Mouse (Mus musculus): ENCODE data around the gene 1110032A03Rik. TPM values are rescaled to one million over a fixed set of nuclear protein-coding genes. Genes with fewer than 3 reads are reported as not detected.

The 1110032A03Rik gene
- polyA plus RNA-seq, 1 experiment from 2014 or later: 35.6 TPM

DNA sequence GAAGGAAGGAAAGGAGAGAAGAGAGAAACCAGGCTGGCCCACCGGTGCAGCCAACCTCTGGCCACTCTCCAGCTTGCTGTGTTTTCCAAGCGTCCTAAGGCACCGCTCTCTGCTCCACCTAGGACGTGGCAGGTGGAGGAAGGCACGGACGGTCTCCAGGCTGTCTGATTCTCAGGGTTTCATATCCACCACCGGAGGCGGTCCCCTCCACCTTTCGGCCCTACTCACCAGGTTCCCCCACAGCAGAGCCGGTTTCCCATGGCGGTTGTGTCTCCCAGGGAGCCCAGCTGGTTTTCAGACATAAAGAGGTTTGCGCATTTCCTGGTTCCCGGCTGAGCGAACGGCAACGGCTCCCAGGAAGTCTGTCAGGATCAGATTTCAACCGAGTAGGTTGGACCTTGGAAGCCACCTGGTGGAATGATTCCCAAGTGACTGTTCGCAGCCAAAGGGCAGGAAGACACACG, 29.1 kb downstream of the 1110032A03Rik start, which contains the start of gene 2310030G06Rik:
TSS of gene 2310030G06Rik (minus strand) at position 323 of the 464 bp plus-strand sequence.
- no peaks in the 10 kb centered on the region for H3K9me3 ChIP-seq
- peak within 1 kb of the TSS; percentile 63 for H3K4me2 ChIP-seq
- peaks cover 14% of the 10 kb centered on the region for H3K27me3 ChIP-seq
- peak within 1 kb of the TSS; percentile 43 for H3K4me3 ChIP-seq
- peaks cover 10% of the 10 kb centered on the region for H3K4me1 ChIP-seq
- 2% methylated on average over 19 of the region's 19 CpGs for WGBS
- H3K27ac ChIP-seq: peak within 1 kb of the TSS; percentile 83
- peak; percentile 64 for ATAC-seq (ENCODE audit: insufficient number of reproducible peaks, insufficient read depth, low FRiP score, low TSS enrichment, low read depth)
- H3K36me3 ChIP-seq: no peaks in the 10 kb centered on the region
- peak within 1 kb of the TSS; percentile 68 for H3K9ac ChIP-seq

DNA sequence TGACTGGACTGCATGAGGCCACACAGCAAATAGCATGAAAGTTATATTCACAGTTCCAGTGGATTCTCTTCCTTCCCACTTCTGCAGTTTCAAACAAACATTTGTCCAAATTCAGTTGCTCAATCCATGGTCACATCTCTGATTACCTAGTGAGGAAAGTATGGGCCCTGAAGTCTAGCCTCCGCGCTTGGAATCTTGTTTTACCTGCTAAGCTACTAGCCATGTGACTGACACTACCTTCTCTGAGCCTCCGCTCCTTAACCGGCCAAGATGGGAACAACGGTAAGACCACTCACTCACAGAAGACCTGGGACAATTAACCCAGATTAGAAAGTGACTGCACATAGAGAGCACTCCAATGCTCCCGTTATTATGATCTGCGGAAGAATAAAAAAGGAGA, 29.5 kb downstream of the 1110032A03Rik start:
- Histone ChIP-seq H3K9me3 (no peaks in the 10 kb centered on the region), H3K4me2 (peak overlapping the region; percentile 63), H3K4me3 (peak overlapping the region; percentile 43), H3K9ac (peak overlapping the region; percentile 68), H3K4me1 (peaks cover 10% of the 10 kb centered on the region), H3K27ac (peak overlapping the region; percentile 83), H3K36me3 (no peaks in the 10 kb centered on the region), H3K27me3 (peaks cover 14% of the 10 kb centered on the region)
- WGBS: 13% methylated on average over 7 of the region's 7 CpGs
- no peak for ATAC-seq (ENCODE audit: insufficient number of reproducible peaks, insufficient read depth, low FRiP score, low TSS enrichment, low read depth)

DNA sequence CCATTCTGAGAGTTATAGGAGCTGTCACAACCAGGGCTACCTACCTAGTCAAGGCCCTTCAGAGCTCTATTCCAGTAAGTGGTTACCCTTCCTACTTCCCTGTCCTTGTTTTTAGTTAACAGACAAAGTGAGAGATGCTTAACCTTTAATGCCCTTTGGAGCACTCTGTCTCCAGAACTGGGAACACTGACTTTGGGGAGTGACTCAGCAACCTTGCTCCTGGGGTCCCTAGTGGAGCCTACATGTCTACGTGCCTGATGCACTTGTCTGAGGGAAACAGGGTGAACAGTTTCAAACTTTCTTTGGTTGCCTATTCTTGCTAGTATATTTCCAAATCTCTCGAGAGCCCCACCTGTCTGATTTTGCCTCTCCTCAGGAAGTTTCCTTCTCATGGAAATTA, 32.6 kb downstream of the 1110032A03Rik start:
- ATAC-seq (ENCODE audit: insufficient number of reproducible peaks, insufficient read depth, low FRiP score, low TSS enrichment, low read depth): no peak
- H3K36me3 ChIP-seq: no peaks in the 10 kb centered on the region
- WGBS: 83% methylated on average over 2 of the region's 2 CpGs
- peaks cover 14% of the 10 kb centered on the region for H3K27me3 ChIP-seq
- H3K4me3 ChIP-seq: no peak overlapping the region
- H3K27ac ChIP-seq: no peak overlapping the region
- no peak overlapping the region for H3K4me2 ChIP-seq
- H3K9me3 ChIP-seq: no peaks in the 10 kb centered on the region
- no peak overlapping the region for H3K9ac ChIP-seq
- H3K4me1 ChIP-seq: peaks cover 20% of the 10 kb centered on the region

DNA sequence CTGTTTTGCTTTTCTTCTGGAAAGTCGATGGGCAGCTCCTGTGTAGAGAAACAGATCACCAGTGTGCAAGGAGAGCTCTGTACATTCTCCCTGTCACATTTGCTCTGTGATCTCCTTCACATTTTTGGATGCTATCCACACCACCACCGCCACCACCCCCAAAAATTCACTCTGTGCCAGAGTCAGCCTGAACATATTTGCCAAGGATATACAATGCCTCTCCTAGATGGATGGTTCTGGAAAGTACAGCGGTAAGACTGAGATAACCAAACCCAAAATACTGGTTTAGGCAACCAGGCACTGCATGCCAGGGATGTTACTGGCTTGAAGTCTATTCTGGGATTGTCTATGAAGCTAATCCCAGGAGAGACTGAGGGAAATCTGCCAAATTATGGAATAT, 33.1 kb downstream of the 1110032A03Rik start:
- no peak overlapping the region for H3K27ac ChIP-seq
- H3K36me3 ChIP-seq: no peaks in the 10 kb centered on the region
- peaks cover 20% of the 10 kb centered on the region for H3K4me1 ChIP-seq
- H3K4me3 ChIP-seq: no peak overlapping the region
- no peak overlapping the region for H3K9ac ChIP-seq
- H3K9me3 ChIP-seq: no peaks in the 10 kb centered on the region
- no peak for ATAC-seq (ENCODE audit: insufficient number of reproducible peaks, insufficient read depth, low FRiP score, low TSS enrichment, low read depth)
- no peak overlapping the region for H3K4me2 ChIP-seq
- peaks cover 14% of the 10 kb centered on the region for H3K27me3 ChIP-seq
- WGBS: 84% methylated on average over 3 of the region's 3 CpGs

DNA sequence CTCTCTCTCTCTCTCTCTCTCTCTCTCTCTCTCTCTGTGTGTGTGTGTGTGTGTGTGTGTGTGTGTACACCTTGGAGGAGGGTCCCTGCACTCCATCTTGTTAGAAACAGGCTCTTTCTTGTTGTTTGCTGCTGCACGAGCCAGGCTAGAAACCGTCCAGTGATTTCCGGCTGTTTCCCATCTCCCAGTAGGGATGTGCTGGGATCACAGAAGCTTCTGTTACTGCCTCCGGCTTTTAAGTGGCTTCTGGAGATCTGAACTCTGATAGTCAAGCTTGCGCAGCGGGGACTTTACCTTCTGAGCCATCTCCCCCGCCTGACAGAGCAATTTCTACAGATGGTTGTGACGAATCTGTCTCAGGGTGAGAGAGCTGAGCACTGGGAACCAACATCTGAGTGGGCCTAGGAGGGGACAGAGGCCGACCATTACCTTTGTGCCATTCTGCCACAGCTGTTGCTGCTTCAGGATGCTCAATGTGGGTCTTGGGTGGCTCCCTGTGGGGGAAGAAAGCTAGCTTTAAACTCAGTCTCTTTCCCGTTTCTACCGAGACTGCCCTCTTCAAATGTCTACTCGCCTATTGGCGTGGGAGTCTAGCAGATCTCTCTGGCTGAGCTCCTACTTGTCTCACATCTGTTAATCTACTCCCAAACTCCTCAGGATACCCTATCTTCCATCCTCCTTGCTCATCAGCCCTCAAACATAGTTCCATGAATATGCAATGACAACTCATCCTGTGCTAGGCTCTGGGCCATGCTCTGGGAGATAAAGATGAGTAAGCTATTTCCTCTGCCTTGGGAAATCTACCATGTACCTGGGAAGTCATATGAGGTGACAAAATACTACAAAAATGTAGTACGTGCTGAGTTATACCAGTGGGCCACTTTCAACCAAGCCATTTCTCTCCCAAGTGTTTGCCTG, 34.2 kb downstream of the 1110032A03Rik start:
- WGBS: 75% methylated on average over 14 of the region's 14 CpGs
- Histone ChIP-seq H3K27ac (no peak overlapping the region), H3K4me3 (no peak overlapping the region)

DNA sequence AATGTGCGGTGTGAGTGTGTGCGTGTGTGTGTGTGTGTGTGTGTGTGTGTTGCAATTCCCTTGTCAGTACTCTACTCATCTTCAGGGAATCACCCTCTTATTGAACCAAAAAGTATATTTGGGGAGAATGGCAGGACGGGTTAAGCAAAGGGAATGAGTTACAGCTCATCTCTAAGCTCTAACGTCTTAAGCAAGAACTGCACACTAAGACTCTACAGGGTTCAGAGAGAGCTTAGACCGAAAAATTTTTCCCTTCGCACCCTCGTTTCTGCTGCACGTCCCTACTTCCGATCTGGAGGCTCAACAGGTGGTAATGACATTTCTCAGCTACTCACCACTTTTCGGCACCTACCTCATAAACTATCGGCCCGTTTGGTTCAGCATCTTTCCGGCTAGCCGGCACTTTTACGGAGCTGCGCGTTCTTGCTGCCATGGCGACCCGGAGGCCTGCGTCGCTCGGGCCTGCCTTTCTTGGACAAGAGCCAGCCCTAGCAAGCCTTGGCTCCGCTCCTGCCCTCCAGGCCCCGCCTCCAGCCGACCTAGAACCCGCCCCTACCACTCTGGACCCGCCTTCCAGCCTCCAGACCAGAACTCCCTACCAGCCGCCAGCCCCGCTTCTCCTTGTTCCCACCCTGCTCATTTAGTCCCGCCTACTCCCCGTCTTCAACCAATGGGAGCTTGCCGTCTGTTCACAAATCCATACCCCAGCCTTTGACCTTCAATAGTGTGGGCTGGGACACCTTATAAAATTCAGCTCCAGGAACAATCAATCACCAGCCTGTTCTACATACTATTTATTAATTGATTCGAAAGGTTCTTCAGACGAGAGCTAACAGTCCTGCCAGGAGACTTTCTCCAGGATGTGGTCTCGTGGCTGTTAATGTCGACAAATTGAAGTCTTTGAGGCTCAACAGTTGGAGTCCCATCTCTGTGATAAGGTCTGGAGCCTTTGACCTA, 36.1 kb downstream of the 1110032A03Rik start, which contains the start of gene Dixdc1:
TSS of gene Dixdc1 (minus strand) at position 604 of the 957 bp plus-strand sequence.
- 14% methylated on average over 36 of the region's 36 CpGs for WGBS
- Histone ChIP-seq H3K4me3 (peak within 1 kb of the TSS; percentile 43), H3K27ac (0 out of 2 replicates have a peak within 1 kb of the TSS, but pooled peaks have one; percentile 4), H3K36me3 (no peaks in the 10 kb centered on the region), H3K9me3 (no peaks in the 10 kb centered on the region), H3K4me2 (peak within 1 kb of the TSS; percentile 67), H3K4me1 (peaks cover 10% of the 10 kb centered on the region), H3K9ac (peak within 1 kb of the TSS; percentile 62), H3K27me3 (no peaks in the 10 kb centered on the region)
- ATAC-seq (ENCODE audit: insufficient number of reproducible peaks, insufficient read depth, low FRiP score, low TSS enrichment, low read depth): peak; percentile 94

More for the DNA sequence above, 34.2 kb downstream of the 1110032A03Rik start:
- Histone ChIP-seq H3K27me3 (peaks cover 4% of the 10 kb centered on the region; the same call in 1 of the 2 replicates), H3K4me1 (peaks cover 14% of the 10 kb centered on the region), H3K9ac (no peak overlapping the region), H3K36me3 (no peaks in the 10 kb centered on the region), H3K9me3 (no peaks in the 10 kb centered on the region), H3K4me2 (no peak overlapping the region)
- no peak for ATAC-seq (ENCODE audit: insufficient number of reproducible peaks, insufficient read depth, low FRiP score, low TSS enrichment, low read depth)

DNA sequence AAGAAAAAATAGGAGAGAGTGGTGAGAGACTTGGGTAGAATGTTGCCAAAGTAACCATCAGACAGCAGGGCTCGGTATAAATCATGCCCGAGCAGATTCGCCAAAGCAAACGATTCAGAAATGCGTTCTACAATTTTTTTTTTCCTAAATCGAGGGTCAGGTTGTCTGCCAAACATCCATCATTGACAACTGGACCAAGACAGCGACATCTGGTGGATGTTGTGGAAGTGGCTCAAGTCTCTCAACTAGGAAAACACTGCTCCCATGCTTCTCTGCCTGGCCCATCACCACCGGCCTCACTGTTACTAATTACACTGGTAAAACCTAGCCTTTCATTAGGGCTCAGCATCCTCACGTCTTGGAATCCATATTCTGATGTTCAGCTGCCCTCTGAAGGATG, 40.3 kb downstream of the 1110032A03Rik start:
- no peaks in the 10 kb centered on the region for H3K9me3 ChIP-seq
- no peak overlapping the region for H3K9ac ChIP-seq
- H3K4me1 ChIP-seq: peaks cover 10% of the 10 kb centered on the region
- 2% methylated on average over 9 of the region's 9 CpGs for WGBS
- no peaks in the 10 kb centered on the region for H3K36me3 ChIP-seq
- no peak overlapping the region for H3K4me3 ChIP-seq
- H3K27me3 ChIP-seq: no peaks in the 10 kb centered on the region
- H3K4me2 ChIP-seq: peak overlapping the region; percentile 29; the same call in 1 of the 2 replicates
- no peak overlapping the region for H3K27ac ChIP-seq
- ATAC-seq (ENCODE audit: insufficient number of reproducible peaks, insufficient read depth, low FRiP score, low TSS enrichment, low read depth): no peak

DNA sequence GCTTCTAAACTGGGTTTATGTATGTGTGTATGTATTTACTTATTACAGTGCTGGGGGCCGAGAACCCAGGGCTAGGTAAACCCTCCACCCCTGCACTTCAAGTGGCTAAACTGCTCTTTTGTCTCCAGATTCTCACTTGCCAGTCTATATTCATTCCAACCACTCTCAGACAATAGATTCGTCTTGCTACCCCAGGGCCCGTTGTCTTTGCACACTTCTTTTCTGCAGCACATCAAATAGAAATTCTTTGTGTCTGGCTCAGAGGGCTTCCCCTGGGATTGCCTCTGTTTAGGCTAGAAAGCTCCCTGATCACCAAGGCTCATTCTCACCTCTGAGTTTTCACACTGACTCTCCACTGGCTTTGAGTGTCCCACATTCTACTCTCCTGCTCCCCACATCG, 42.8 kb downstream of the 1110032A03Rik start:
- Histone ChIP-seq H3K9me3 (no peaks in the 10 kb centered on the region), H3K4me2 (no peak overlapping the region), H3K36me3 (no peaks in the 10 kb centered on the region), H3K9ac (no peak overlapping the region), H3K4me1 (peaks cover 5% of the 10 kb centered on the region; the same call in 1 of the 2 replicates), H3K4me3 (no peak overlapping the region), H3K27ac (no peak overlapping the region), H3K27me3 (no peaks in the 10 kb centered on the region)
- no peak for ATAC-seq (ENCODE audit: insufficient number of reproducible peaks, insufficient read depth, low FRiP score, low TSS enrichment, low read depth)
- 35% methylated on average over 4 of the region's 4 CpGs for WGBS

DNA sequence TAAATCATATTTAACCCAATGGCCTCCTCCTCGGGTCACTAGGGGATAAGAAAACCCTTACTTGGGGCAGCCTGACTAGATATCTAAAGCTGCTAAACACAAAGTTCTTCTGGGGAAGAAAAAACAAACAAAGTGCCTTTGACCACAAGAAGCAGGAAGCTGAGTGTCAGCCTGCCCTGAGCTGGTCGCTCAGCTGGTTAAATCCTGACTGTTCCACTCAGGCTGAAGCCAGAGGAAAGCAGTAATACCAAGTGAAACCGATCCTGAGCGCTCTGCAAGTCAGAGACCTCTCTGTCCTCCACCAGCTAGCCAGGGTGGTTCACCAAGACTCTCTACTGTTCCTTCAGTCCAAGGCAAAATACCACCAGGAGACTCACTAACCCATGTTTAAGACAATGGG, 45.7 kb downstream of the 1110032A03Rik start:
- Histone ChIP-seq H3K4me1 (peaks cover 29% of the 10 kb centered on the region), H3K9me3 (no peaks in the 10 kb centered on the region), H3K9ac (no peak overlapping the region), H3K36me3 (no peaks in the 10 kb centered on the region), H3K4me3 (no peak overlapping the region), H3K4me2 (no peak overlapping the region), H3K27ac (no peak overlapping the region), H3K27me3 (no peaks in the 10 kb centered on the region)
- 34% methylated on average over 4 of the region's 4 CpGs for WGBS
- no peak for ATAC-seq (ENCODE audit: insufficient number of reproducible peaks, insufficient read depth, low FRiP score, low TSS enrichment, low read depth)

DNA sequence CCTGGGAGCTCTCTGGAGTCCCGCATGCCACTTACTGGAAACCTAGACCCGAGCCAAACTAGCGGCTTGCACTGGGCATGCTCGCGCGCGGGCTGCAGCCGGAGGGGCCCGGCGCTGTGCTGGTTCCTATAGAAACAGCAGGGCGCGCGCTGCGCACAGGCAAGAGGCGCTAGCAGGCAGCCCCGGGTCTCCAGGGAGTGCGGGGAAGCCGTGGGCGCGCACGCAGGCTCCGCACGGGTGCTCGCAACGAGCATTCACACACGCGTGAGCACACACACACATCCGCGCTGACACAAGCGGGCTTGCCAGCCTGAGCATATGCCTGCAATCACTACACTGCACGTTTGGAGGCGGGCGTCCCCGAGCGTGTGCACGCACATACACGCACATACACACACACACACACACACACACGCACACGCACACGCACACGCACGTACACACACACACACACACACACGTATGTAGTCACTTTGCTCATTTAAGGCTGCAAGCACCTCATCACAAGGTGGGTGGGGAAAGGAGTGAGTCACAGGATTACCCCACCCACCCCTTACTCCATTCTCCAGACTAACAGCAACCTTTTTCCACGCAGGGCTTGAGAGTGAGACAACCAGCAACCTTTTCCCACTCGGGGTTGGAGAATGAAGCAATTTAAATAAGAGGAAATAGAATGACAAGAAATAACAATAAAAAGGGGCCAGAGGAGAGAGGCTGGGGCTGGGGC, 47.2 kb downstream of the 1110032A03Rik start:
- Histone ChIP-seq H3K27ac (peak overlapping the region; percentile 83), H3K4me2 (peak overlapping the region; percentile 82), H3K27me3 (no peaks in the 10 kb centered on the region), H3K9me3 (no peaks in the 10 kb centered on the region), H3K4me3 (peak overlapping the region; percentile 68), H3K4me1 (peaks cover 42% of the 10 kb centered on the region), H3K9ac (peak overlapping the region; percentile 79), H3K36me3 (no peaks in the 10 kb centered on the region)
- ATAC-seq (ENCODE audit: insufficient number of reproducible peaks, insufficient read depth, low FRiP score, low TSS enrichment, low read depth): peak; percentile 87
- under 1% methylated on average over 45 of the region's 45 CpGs for WGBS

Measured in embryonic facial prominence, embryonic 13.5 days (tissue).